Mouse (Mus musculus) mammary gland, adult 2 months (tissue): Measurements from ENCODE around the gene Epsti1. TPM values are rescaled to one million over a fixed set of nuclear protein-coding genes. Genes with fewer than 3 reads are reported as not detected.

Experiments
- polyA plus RNA-seq: library from polyadenylated mRNA; depleted of rRNA; stranded (reverse); fragments of >200 nt; gene quantifications from 2 replicates; pipeline ENCODE4 v1.2.3, GENCODE M21; 2012; ENCODE audit warnings: low replicate concordance; rRNA removed

The Epsti1 gene
- 18.8 and 59.5 TPM in 2 replicates for polyA plus RNA-seq

DNA sequence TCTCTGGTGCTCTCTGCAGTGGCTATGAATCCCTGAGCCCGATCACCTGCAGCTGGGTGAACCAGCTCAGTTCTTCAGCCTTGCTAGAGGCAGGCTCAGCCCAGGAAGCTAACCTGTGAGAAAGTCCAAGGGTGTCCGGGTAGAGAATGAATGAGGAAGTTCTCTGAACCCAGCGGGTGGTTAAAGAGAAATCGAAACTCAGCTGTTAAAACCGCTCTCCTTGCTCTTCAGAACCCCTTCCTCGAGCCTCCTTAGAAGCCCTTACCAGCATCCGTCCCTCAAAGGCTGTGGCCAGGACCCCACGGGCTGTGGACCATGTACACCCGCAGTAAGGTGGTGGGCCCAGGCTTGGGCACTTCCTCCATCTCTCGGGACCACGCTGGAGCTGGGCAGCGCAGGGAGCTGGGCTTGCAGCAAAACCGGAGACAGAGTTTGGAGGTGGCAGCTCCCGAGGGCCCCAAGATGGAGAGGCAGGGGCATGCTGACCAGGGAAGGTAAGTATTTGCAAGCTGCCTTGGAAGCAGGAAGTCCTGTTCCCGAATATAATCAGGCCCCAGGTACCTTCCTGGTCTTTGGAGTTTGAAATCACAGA lies at the start of gene Epsti1:
Gene Epsti1, plus strand, starts transcription at position 69 of the 592 bp plus-strand sequence.

GRCm38 (mm10) chr14:77874304-77875241 lies 29.5 kb upstream of the Epsti1 start, which contains the start of gene Dnajc15:
TSS of gene Dnajc15 (minus strand) at chr14:77875125.

Other genes with a start within 250 kb of the Epsti1 start
- gene Dnajc15, start 29.1 kb upstream of the Epsti1 start, polyA plus RNA-seq, result 29.1 and 31.1 TPM in 2 replicates
- not detected in 2 replicates for gene Fam216b, start 184.8 kb downstream of the Epsti1 start, polyA plus RNA-seq